Mouse (Mus musculus) C2C12 (cell line): Measurements from ENCODE around the gene Gm43191.

Experiments used
- CEBPB ChIP-seq: IDR thresholded peaks from one replicate; pipeline ENCODE4 v1.6.1; 2011; ENCODE audit warnings: low read depth, mild to moderate bottlenecking, control low read depth, moderate library complexity
- CTCF ChIP-seq: IDR thresholded peaks from one replicate; pipeline ENCODE4 v1.5.1; 2011; ENCODE audit not compliant: control insufficient read depth, insufficient read depth, insufficient read length

DNA sequence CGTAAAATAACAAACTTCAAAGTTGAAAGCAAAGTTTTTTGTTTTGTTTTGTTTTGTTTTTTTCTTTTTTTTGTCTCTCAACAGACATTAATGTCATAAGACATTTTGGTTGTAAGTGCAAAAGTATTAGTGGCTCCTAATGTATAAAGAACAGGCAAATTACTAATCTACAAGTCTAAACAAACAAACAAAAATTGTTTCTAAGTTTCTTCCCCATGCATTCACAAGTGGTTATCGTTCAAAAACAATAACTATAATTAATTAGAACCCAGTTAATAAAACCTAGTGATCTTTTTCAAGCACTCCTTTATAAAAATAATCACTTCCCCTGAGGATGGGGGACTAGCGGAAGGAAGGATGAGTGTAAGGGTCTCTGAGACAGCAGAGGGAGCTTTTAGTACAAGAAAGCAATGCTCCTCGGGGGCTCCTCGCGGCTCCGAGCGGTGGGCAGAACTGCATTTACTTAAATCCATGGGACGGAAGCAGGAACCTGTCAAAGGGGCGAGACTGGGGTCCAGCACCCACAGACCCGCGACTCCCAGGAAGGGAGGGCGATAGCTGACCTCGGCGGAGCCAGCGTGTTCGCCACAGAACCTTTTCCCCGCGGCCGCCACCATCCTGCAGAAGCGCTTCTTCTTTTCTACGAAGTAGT lies 86.9 kb downstream of the Gm43191 start:
- TF ChIP-seq CEBPB (no peak), CTCF (no peak)
